Mouse (Mus musculus) ES-E14 (cell line): ENCODE data around the gene 1700067K01Rik.

Experiments used
- CHD2 ChIP-seq: IDR thresholded peaks from 2 replicates; pipeline ENCODE4 v1.6.1; 2014; ENCODE audit warnings: mild to moderate bottlenecking, low read depth, low read length, inconsistent platforms
- HCFC1 ChIP-seq: IDR thresholded peaks from 2 replicates; pipeline ENCODE4 v1.6.1; 2012; ENCODE audit warnings: low read length, inconsistent platforms, borderline replicate concordance; ENCODE audit not compliant: insufficient read depth
- MAFK ChIP-seq: IDR thresholded peaks from 2 replicates; pipeline ENCODE4 v1.6.1; 2014; ENCODE audit warnings: mild to moderate bottlenecking, low read depth, low read length, inconsistent platforms; ENCODE audit not compliant: insufficient read depth

DNA sequence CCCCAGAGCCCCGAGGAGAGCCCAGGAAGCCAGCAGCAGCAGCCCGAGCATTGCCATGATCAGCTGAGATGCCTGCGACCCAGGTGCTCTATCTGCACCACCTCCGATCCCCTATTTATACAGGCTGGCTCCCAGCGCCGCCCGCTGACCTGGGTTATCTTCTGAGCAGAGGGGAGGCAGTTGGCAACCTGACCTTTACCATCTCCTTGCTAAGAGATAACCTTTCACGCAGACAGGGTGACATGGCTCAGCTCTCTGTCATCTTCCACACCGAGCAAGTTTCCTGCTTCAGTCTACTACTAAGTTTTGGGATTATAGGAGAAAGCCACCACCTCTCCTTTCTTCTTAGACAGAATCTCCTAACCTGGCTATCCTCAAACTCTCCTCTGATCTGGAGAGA, 43.6 kb downstream of the 1700067K01Rik start, which contains the start of gene Rln3:
- TF ChIP-seq HCFC1 (no peak), MAFK (no peak), CHD2 (no peak)
